Mouse (Mus musculus) C2C12 (cell line): Measurements from ENCODE around the gene Tmem175.

ENCODE experiments used
- CTCF ChIP-seq: IDR thresholded peaks from one replicate; pipeline ENCODE4 v1.5.1; 2011; ENCODE audit not compliant: control insufficient read depth, insufficient read depth, insufficient read length
- FOSL1 ChIP-seq: IDR thresholded peaks from one replicate; pipeline ENCODE4 v1.8.0; 2011; ENCODE audit warnings: mild to moderate bottlenecking, low read length; ENCODE audit not compliant: poor library complexity, insufficient read depth, severe bottlenecking
- MAX ChIP-seq: IDR thresholded peaks from one replicate; pipeline ENCODE4 v1.6.1; 2011; ENCODE audit warnings: mild to moderate bottlenecking, control low read depth
- MYOD1 ChIP-seq: IDR thresholded peaks from one replicate; pipeline ENCODE4 v1.6.1; 2011; ENCODE audit warnings: low read depth; ENCODE audit not compliant: control insufficient read depth, insufficient read length
- USF1 ChIP-seq: IDR thresholded peaks from one replicate; pipeline ENCODE4 v1.6.1; 2011; ENCODE audit warnings: low read depth, mild to moderate bottlenecking, control low read depth, moderate library complexity

- TF ChIP-seq CTCF (no peak), FOSL1 (no peak), USF1 (no peak), MAX (no peak), MYOD1 (no peak)
Measured at GRCm38 (mm10) chr5:108665066-108665465, 35.5 kb downstream of the Tmem175 start.
